Comparison of ENCODE assay signal across 24 mouse cellular contexts in genomic region chr13:100751402-100751801, GRCm38 (mm10). TPM values are rescaled to one million over a fixed set of nuclear protein-coding genes. Genes with fewer than 3 reads are reported as not detected.
A peak's percentile ranks its signal among the peaks of the same experiment; 100 is the strongest.
DNase-seq lines count a peak whose midpoint lies in the region; ATAC-seq and TF ChIP-seq lines count a peak whose summit lies in the region.
"Had no signal": no experiment of that assay in that cellular context is flagged by ENCODE, and none has a peak within 500 bp of the region (broad histone marks: within the 10 kb centered on the region; RNA-seq: fewer than 3 reads in every experiment).

No protein-coding gene starts in this region.

- no peak overlapping the region; the same call in 1 of the 2 replicates for H3K9ac ChIP-seq in liver, embryonic 13.5 days
- H3K9ac ChIP-seq: embryonic facial prominence, embryonic 12.5 days; forebrain, embryonic 13.5 days; forebrain, postnatal 0 days; heart, embryonic 13.5 days; hindbrain, embryonic 12.5 days had no signal

- TF ChIP-seq CTCF in G1E (IDR thresholded peaks at IDR 0.05; ENCODE audit: low read depth, low read length), result no peak
- no peak for TF ChIP-seq CTCF in left cerebral cortex, adult 2 months (IDR thresholded peaks at IDR 0.05)

- H3K27ac ChIP-seq in liver, embryonic 13.5 days, result peak overlapping the region; percentile 69
- H3K27ac ChIP-seq in left cerebral cortex, adult 2 months, result no peak overlapping the region
- H3K27ac ChIP-seq: embryonic facial prominence, embryonic 12.5 days; forebrain, embryonic 13.5 days; heart, embryonic 13.5 days; hindbrain, embryonic 12.5 days had no signal

- no peaks in the 10 kb centered on the region for H3K36me3 ChIP-seq in G1E (replicated peaks)
- H3K36me3 ChIP-seq in liver, embryonic 13.5 days, result no peaks in the 10 kb centered on the region
- H3K36me3 ChIP-seq: embryonic facial prominence, embryonic 12.5 days; heart, embryonic 13.5 days; hindbrain, embryonic 12.5 days had no signal

- 0 out of 2 replicates have a peak overlapping the region, but pooled peaks have one; percentile 7 for H3K4me2 ChIP-seq in liver, embryonic 13.5 days
- H3K4me2 ChIP-seq: embryonic facial prominence, embryonic 12.5 days; forebrain, embryonic 13.5 days; heart, embryonic 13.5 days; hindbrain, embryonic 12.5 days had no signal

- intact Hi-C loops in left cerebral cortex, adult 2 months (cut with DNase I), result no loop called here

- H3K4me3 ChIP-seq in G1E (ENCODE audit: low read depth, low read length), result no peak overlapping the region
- H3K4me3 ChIP-seq in liver, embryonic 13.5 days (replicated peaks), result no peak overlapping the region
- H3K4me3 ChIP-seq in left cerebral cortex, adult 2 months, result no peak overlapping the region
- H3K4me3 ChIP-seq: embryonic facial prominence, embryonic 12.5 days; forebrain, embryonic 13.5 days; heart, embryonic 13.5 days; hindbrain, embryonic 12.5 days had no signal

- no peaks in the 10 kb centered on the region; the same call in 1 of the 2 replicates for H3K9me3 ChIP-seq in G1E (replicated peaks)
- no peaks in the 10 kb centered on the region for H3K9me3 ChIP-seq in liver, embryonic 13.5 days (replicated peaks)
- H3K9me3 ChIP-seq: embryonic facial prominence, embryonic 12.5 days; forebrain, embryonic 13.5 days; heart, embryonic 13.5 days; hindbrain, embryonic 12.5 days had no signal

- WGBS in liver, embryonic 13.5 days (ENCODE audit: insufficient replicate concordance), result 28% methylated on average over 3 of the region's 3 CpGs

- peaks cover 77% of the 10 kb centered on the region for H3K4me1 ChIP-seq in G1E (ENCODE audit: insufficient read depth, low read depth, low read length)
- H3K4me1 ChIP-seq in liver, embryonic 13.5 days (replicated peaks), result peaks cover 73% of the 10 kb centered on the region
- H3K4me1 ChIP-seq: embryonic facial prominence, embryonic 12.5 days; forebrain, embryonic 13.5 days; heart, embryonic 13.5 days; hindbrain, embryonic 12.5 days had no signal

- peak; percentile 9; the same call in 1 of the 2 replicates for ATAC-seq in G1E (ENCODE audit: extremely low read depth, insufficient number of reproducible peaks, low FRiP score, poor library complexity, severe bottlenecking)
- peak; percentile 47; the same call in 1 of the 2 replicates for ATAC-seq in liver, embryonic 13.5 days (ENCODE audit: low read depth)
- ATAC-seq in megakaryocyte progenitor cell, adult 5-6 weeks (replicated peaks; ENCODE audit: poor library complexity), result peak; percentile 2; the same call in 1 of the 2 replicates
- ATAC-seq: CD4-positive, CD25-positive, alpha-beta regulatory T cell, adult 4 months; forebrain, embryonic 13.5 days; forebrain, postnatal 0 days; hindbrain, embryonic 16.5 days; inflammation-experienced regulatory T-cells, adult 6 months; Patski had no signal

- no peaks in the 10 kb centered on the region for H3K27me3 ChIP-seq in G1E (ENCODE audit: insufficient read depth, low read length)
- no peaks in the 10 kb centered on the region for H3K27me3 ChIP-seq in liver, embryonic 13.5 days
- H3K27me3 ChIP-seq: embryonic facial prominence, embryonic 12.5 days; forebrain, embryonic 13.5 days; heart, embryonic 13.5 days; hindbrain, embryonic 12.5 days; Patski had no signal

- DNase-seq in 416B (ENCODE audit: low read depth) (peak; percentile 38), G1E (ENCODE audit: low spot score) (no peak)
- DNase-seq in liver, embryonic 13.5 days, result no peak
- no peak for DNase-seq in left cerebral cortex, adult 2 months (ENCODE audit: extremely low spot score in 1 of 2, low spot score in 2 of 2)
- DNase-seq in cerebellum, postnatal 25 days, result no peak
- no peak for DNase-seq in spleen, postnatal 14 days (ENCODE audit: low spot score in 2 of 2)
- DNase-seq: adrenal gland, adult 2 months; adrenal gland, postnatal 25 days; B cell, adult 2 months; cerebellum, adult 2 months; cerebellum, postnatal 14 days; forebrain, postnatal 0 days; gastrocnemius, postnatal 14 days; heart, postnatal 4 days had no signal

RNA-seq across cellular contexts. Expression of gene Mrps36, which starts 6.9 kb away (rescaled TPM):
- 95.1 and 106 TPM in 2 replicates for total RNA-seq in G1E (2014; fragmentation: Nextera tagmentation)
- total RNA-seq in G1E (2017), result 210 and 276 TPM in 2 replicates
- polyA plus RNA-seq in G1E (2012), result 238 and 317 TPM in 2 replicates
- 159 and 167 TPM in 2 replicates for polyA plus RNA-seq in liver, embryonic 13.5 days (2015; fragmentation: Nextera tagmentation; extraction: Ambion mirVana)
- 86.2 and 90.4 TPM in 2 replicates for total RNA-seq in megakaryocyte progenitor cell, adult 5-6 weeks (2015)
- 73.0 and 75.8 TPM in 2 replicates for total RNA-seq in megakaryocyte progenitor cell, adult 5-6 weeks (2017)
- 10 to 100 TPM; 51.1 to 51.6 TPM for total RNA-seq in left cerebral cortex, adult 2 months (2021)

RNA-seq across cellular contexts. Expression of gene Cdk7, which starts 20.7 kb away (rescaled TPM):
- total RNA-seq in G1E (2014; fragmentation: Nextera tagmentation) (65.8 and 66.2 TPM in 2 replicates), G1E (2017) (106 and 107 TPM in 2 replicates)
- 11.3 and 28.8 TPM in 2 replicates for polyA plus RNA-seq in G1E (2012)
- 49.1 and 54.9 TPM in 2 replicates for polyA plus RNA-seq in liver, embryonic 13.5 days (2015; fragmentation: Nextera tagmentation; extraction: Ambion mirVana)
- 55.6 and 55.9 TPM in 2 replicates for total RNA-seq in megakaryocyte progenitor cell, adult 5-6 weeks (2015)
- total RNA-seq in megakaryocyte progenitor cell, adult 5-6 weeks (2017), result 51.1 and 56.8 TPM in 2 replicates
- 10 to 100 TPM; 37.4 to 43.9 TPM for total RNA-seq in left cerebral cortex, adult 2 months (2021)

RNA-seq across cellular contexts. Expression of gene Cenph, which starts 24.3 kb away (rescaled TPM):
- 72.2 and 79.8 TPM in 2 replicates for total RNA-seq in G1E (2014; fragmentation: Nextera tagmentation)
- 82.8 and 98.3 TPM in 2 replicates for total RNA-seq in G1E (2017)
- polyA plus RNA-seq in G1E (2012), result 45.1 and 53.4 TPM in 2 replicates
- polyA plus RNA-seq in liver, embryonic 13.5 days (2015; fragmentation: Nextera tagmentation; extraction: Ambion mirVana), result 46.2 and 57.1 TPM in 2 replicates
- total RNA-seq in megakaryocyte progenitor cell, adult 5-6 weeks (2015), result 64.8 and 71.7 TPM in 2 replicates
- total RNA-seq in megakaryocyte progenitor cell, adult 5-6 weeks (2017), result 66.3 and 67.7 TPM in 2 replicates
- total RNA-seq in left cerebral cortex, adult 2 months (2021), result 1 to 10 TPM in 1 of 2 experiments, under 1 TPM in 1; 0.75 to 1.1 TPM
- total RNA-seq: gastrocnemius, adult 18-20 months had no signal

RNA-seq across cellular contexts. Expression of gene Ccnb1, which starts 35.0 kb away (rescaled TPM):
- total RNA-seq in G1E (2014; fragmentation: Nextera tagmentation) (275 and 281 TPM in 2 replicates), G1E (2017) (312 and 341 TPM in 2 replicates)
- 6.0 and 7.1 TPM in 2 replicates for polyA plus RNA-seq in G1E (2012)
- polyA plus RNA-seq in liver, embryonic 13.5 days (2015; fragmentation: Nextera tagmentation; extraction: Ambion mirVana), result 277 and 297 TPM in 2 replicates
- 152 and 153 TPM in 2 replicates for total RNA-seq in megakaryocyte progenitor cell, adult 5-6 weeks (2015)
- 181 and 194 TPM in 2 replicates for total RNA-seq in megakaryocyte progenitor cell, adult 5-6 weeks (2017)
- total RNA-seq in left cerebral cortex, adult 2 months (2021), result under 1 TPM; 0.84 TPM
- total RNA-seq: gastrocnemius, adult 18-20 months had no signal

Comparison
In these comparisons a context has a peak if more than half of its experiments do, and no peak if none do; other contexts are left out.
1. RNA of gene Cenph, which starts 24.3 kb away (total RNA-seq): 72.2 to 98.3 TPM in G1E and 64.8 to 71.7 TPM in megakaryocyte progenitor cell, adult 5-6 weeks; 0.75 to 1.1 TPM in left cerebral cortex, adult 2 months; every median in the first group is over 10 times any median in the second.
2. Peak in every context shown above with its lines, with median percentiles within 50 percentile points of each other: ATAC-seq.